Mouse (Mus musculus): ENCODE measurements around the gene 6330409D20Rik. TPM values are rescaled to one million over a fixed set of nuclear protein-coding genes. Genes with fewer than 3 reads are reported as not detected.

6330409D20Rik gene
- 0.38 and 0.75 TPM in 2 replicates for polyA plus RNA-seq (2014; fragmentation: Nextera tagmentation; extraction: Ambion mirVana)

- H3K4me1 ChIP-seq (replicated peaks; ENCODE audit: control insufficient read depth, insufficient read depth, low read length), result peaks cover 13% of the 10 kb centered on the region
- peak within 1 kb of the TSS; percentile 38 for H3K9ac ChIP-seq (ENCODE audit: low read length)
- H3K36me3 ChIP-seq (ENCODE audit: control insufficient read depth, insufficient read depth, low read length), result peaks cover 17% of the 10 kb centered on the region
- no peak within 1 kb of the TSS; the same call in 1 of the 2 replicates for H3K27ac ChIP-seq (ENCODE audit: low read depth)
- 5% methylated on average over 11 of the region's 11 CpGs for WGBS
- peaks cover 23% of the 10 kb centered on the region for H3K27me3 ChIP-seq (replicated peaks; ENCODE audit: control insufficient read depth, insufficient read depth, low read length)
- DNase-seq (ENCODE audit: low spot score) (no peak), ATAC-seq (replicated peaks; ENCODE audit: low FRiP score, low TSS enrichment, low read depth) (0 out of 2 replicates have a peak, but pooled peaks have one; percentile 2)
- H3K9me3 ChIP-seq (ENCODE audit: control insufficient read depth, low read length), result no peaks in the 10 kb centered on the region
- peak within 1 kb of the TSS; percentile 86 for H3K4me2 ChIP-seq (ENCODE audit: low read length)
- peak within 1 kb of the TSS; percentile 46 for H3K4me3 ChIP-seq (ENCODE audit: low read depth, low read length)
These were observed at the start of gene 6330409D20Rik for GRCm38 (mm10) chr2:32740916-32741272. Gene 6330409D20Rik, minus strand, starts transcription at chr2:32741016.

GRCm38 (mm10) chr2:32788581-32788980 is 47.8 kb upstream of the 6330409D20Rik start:
- Histone ChIP-seq H3K27me3 (replicated peaks; ENCODE audit: control insufficient read depth, insufficient read depth, low read length) (no peaks in the 10 kb centered on the region), H3K36me3 (ENCODE audit: control insufficient read depth, insufficient read depth, low read length) (peaks cover 10% of the 10 kb centered on the region; the same call in 1 of the 2 replicates), H3K9ac (ENCODE audit: low read length) (no peak overlapping the region), H3K4me1 (replicated peaks; ENCODE audit: control insufficient read depth, insufficient read depth, low read length) (no peaks in the 10 kb centered on the region), H3K27ac (ENCODE audit: low read depth) (no peak overlapping the region), H3K4me2 (ENCODE audit: low read length) (no peak overlapping the region), H3K9me3 (ENCODE audit: control insufficient read depth, low read length) (no peaks in the 10 kb centered on the region), H3K4me3 (ENCODE audit: low read depth, low read length) (no peak overlapping the region)
- 35% methylated on average over 2 of the region's 2 CpGs for WGBS
- DNase-seq (ENCODE audit: low spot score) (no peak), ATAC-seq (replicated peaks; ENCODE audit: low FRiP score, low TSS enrichment, low read depth) (no peak)

- Histone ChIP-seq H3K36me3 (ENCODE audit: control insufficient read depth, insufficient read depth, low read length) (peaks cover 4% of the 10 kb centered on the region; the same call in 1 of the 2 replicates), H3K9ac (ENCODE audit: low read length) (no peak overlapping the region), H3K27me3 (replicated peaks; ENCODE audit: control insufficient read depth, insufficient read depth, low read length) (no peaks in the 10 kb centered on the region), H3K27ac (ENCODE audit: low read depth) (no peak overlapping the region), H3K9me3 (ENCODE audit: control insufficient read depth, low read length) (no peaks in the 10 kb centered on the region), H3K4me3 (ENCODE audit: low read depth, low read length) (no peak overlapping the region), H3K4me1 (replicated peaks; ENCODE audit: control insufficient read depth, insufficient read depth, low read length) (no peaks in the 10 kb centered on the region), H3K4me2 (ENCODE audit: low read length) (no peak overlapping the region)
- WGBS, result 63% methylated on average over 6 of the region's 6 CpGs
- ATAC-seq (replicated peaks; ENCODE audit: low FRiP score, low TSS enrichment, low read depth) (no peak), DNase-seq (ENCODE audit: low spot score) (no peak)
These were observed 46.4 kb upstream of the 6330409D20Rik start for GRCm38 (mm10) chr2:32787176-32787575.

- Histone ChIP-seq H3K4me3 (ENCODE audit: low read depth, low read length) (no peak within 1 kb of the TSS), H3K9ac (ENCODE audit: low read length) (no peak within 1 kb of the TSS), H3K27ac (ENCODE audit: low read depth) (no peak within 1 kb of the TSS), H3K36me3 (ENCODE audit: control insufficient read depth, insufficient read depth, low read length) (no peaks in the 10 kb centered on the region), H3K9me3 (ENCODE audit: control insufficient read depth, low read length) (no peaks in the 10 kb centered on the region), H3K27me3 (replicated peaks; ENCODE audit: control insufficient read depth, insufficient read depth, low read length) (no peaks in the 10 kb centered on the region), H3K4me1 (replicated peaks; ENCODE audit: control insufficient read depth, insufficient read depth, low read length) (no peaks in the 10 kb centered on the region), H3K4me2 (ENCODE audit: low read length) (no peak within 1 kb of the TSS)
- 59% methylated on average over 4 of the region's 4 CpGs for WGBS
- ATAC-seq (replicated peaks; ENCODE audit: low FRiP score, low TSS enrichment, low read depth), result no peak
- no peak for DNase-seq (ENCODE audit: low spot score)
These were observed 43.3 kb upstream of the 6330409D20Rik start, which contains the start of gene Cfap157 for GRCm38 (mm10) chr2:32784048-32784681. Gene Cfap157, minus strand, starts transcription at chr2:32784428.

- H3K4me2 ChIP-seq (ENCODE audit: low read length), result no peak overlapping the region
- no peak overlapping the region for H3K4me3 ChIP-seq (ENCODE audit: low read depth, low read length)
- H3K27me3 ChIP-seq (replicated peaks; ENCODE audit: control insufficient read depth, insufficient read depth, low read length), result no peaks in the 10 kb centered on the region
- no peak overlapping the region for H3K27ac ChIP-seq (ENCODE audit: low read depth)
- ATAC-seq (replicated peaks; ENCODE audit: low FRiP score, low TSS enrichment, low read depth) (no peak), DNase-seq (ENCODE audit: low spot score) (no peak)
- no peak overlapping the region for H3K9ac ChIP-seq (ENCODE audit: low read length)
- WGBS, result 76% methylated on average over 6 of the region's 6 CpGs
- no peaks in the 10 kb centered on the region for H3K4me1 ChIP-seq (replicated peaks; ENCODE audit: control insufficient read depth, insufficient read depth, low read length)
- no peaks in the 10 kb centered on the region for H3K9me3 ChIP-seq (ENCODE audit: control insufficient read depth, low read length)
- no peaks in the 10 kb centered on the region for H3K36me3 ChIP-seq (ENCODE audit: control insufficient read depth, insufficient read depth, low read length)
These were observed 40.9 kb upstream of the 6330409D20Rik start for GRCm38 (mm10) chr2:32781710-32782109.

- no peak overlapping the region for H3K4me3 ChIP-seq (ENCODE audit: low read depth, low read length)
- no peaks in the 10 kb centered on the region for H3K9me3 ChIP-seq (ENCODE audit: control insufficient read depth, low read length)
- no peak overlapping the region for H3K4me2 ChIP-seq (ENCODE audit: low read length)
- H3K27me3 ChIP-seq (replicated peaks; ENCODE audit: control insufficient read depth, insufficient read depth, low read length), result no peaks in the 10 kb centered on the region
- no peaks in the 10 kb centered on the region for H3K36me3 ChIP-seq (ENCODE audit: control insufficient read depth, insufficient read depth, low read length)
- peaks cover 11% of the 10 kb centered on the region for H3K4me1 ChIP-seq (replicated peaks; ENCODE audit: control insufficient read depth, insufficient read depth, low read length)
- DNase-seq (ENCODE audit: low spot score) (no peak), ATAC-seq (replicated peaks; ENCODE audit: low FRiP score, low TSS enrichment, low read depth) (no peak)
- WGBS, result 90% methylated on average over 6 of the region's 6 CpGs
- no peak overlapping the region for H3K9ac ChIP-seq (ENCODE audit: low read length)
- H3K27ac ChIP-seq (ENCODE audit: low read depth), result no peak overlapping the region
These were observed 38.9 kb upstream of the 6330409D20Rik start for GRCm38 (mm10) chr2:32779714-32780113.

- no peak for ATAC-seq (replicated peaks; ENCODE audit: low FRiP score, low TSS enrichment, low read depth)
- no peaks in the 10 kb centered on the region for H3K36me3 ChIP-seq (ENCODE audit: control insufficient read depth, insufficient read depth, low read length)
- no peak overlapping the region for H3K27ac ChIP-seq (ENCODE audit: low read depth)
- H3K4me1 ChIP-seq (replicated peaks; ENCODE audit: control insufficient read depth, insufficient read depth, low read length), result peaks cover 11% of the 10 kb centered on the region
- H3K27me3 ChIP-seq (replicated peaks; ENCODE audit: control insufficient read depth, insufficient read depth, low read length), result no peaks in the 10 kb centered on the region
- DNase-seq (ENCODE audit: low spot score), result peak; percentile 84
- no peak overlapping the region for H3K4me3 ChIP-seq (ENCODE audit: low read depth, low read length)
- no peak overlapping the region for H3K9ac ChIP-seq (ENCODE audit: low read length)
- 9% methylated on average over 8 of the region's 8 CpGs for WGBS
- H3K4me2 ChIP-seq (ENCODE audit: low read length), result no peak overlapping the region
- H3K9me3 ChIP-seq (ENCODE audit: control insufficient read depth, low read length), result no peaks in the 10 kb centered on the region
These were observed 38.3 kb upstream of the 6330409D20Rik start for GRCm38 (mm10) chr2:32779131-32779530.

- peaks cover 11% of the 10 kb centered on the region for H3K4me1 ChIP-seq (replicated peaks; ENCODE audit: control insufficient read depth, insufficient read depth, low read length)
- ATAC-seq (replicated peaks; ENCODE audit: low FRiP score, low TSS enrichment, low read depth) (no peak), DNase-seq (ENCODE audit: low spot score) (no peak)
- no peak overlapping the region for H3K4me3 ChIP-seq (ENCODE audit: low read depth, low read length)
- H3K27me3 ChIP-seq (replicated peaks; ENCODE audit: control insufficient read depth, insufficient read depth, low read length), result no peaks in the 10 kb centered on the region
- 91% methylated on average over 6 of the region's 6 CpGs for WGBS
- H3K36me3 ChIP-seq (ENCODE audit: control insufficient read depth, insufficient read depth, low read length), result no peaks in the 10 kb centered on the region
- no peak overlapping the region for H3K27ac ChIP-seq (ENCODE audit: low read depth)
- H3K9me3 ChIP-seq (ENCODE audit: control insufficient read depth, low read length), result no peaks in the 10 kb centered on the region
- no peak overlapping the region for H3K4me2 ChIP-seq (ENCODE audit: low read length)
- no peak overlapping the region for H3K9ac ChIP-seq (ENCODE audit: low read length)
These were observed 37.3 kb upstream of the 6330409D20Rik start for GRCm38 (mm10) chr2:32778081-32778480.

- Histone ChIP-seq H3K9ac (ENCODE audit: low read length) (peak overlapping the region; percentile 42), H3K4me3 (ENCODE audit: low read depth, low read length) (peak overlapping the region; percentile 63), H3K36me3 (ENCODE audit: control insufficient read depth, insufficient read depth, low read length) (no peaks in the 10 kb centered on the region), H3K4me2 (ENCODE audit: low read length) (peak overlapping the region; percentile 82), H3K4me1 (replicated peaks; ENCODE audit: control insufficient read depth, insufficient read depth, low read length) (peaks cover 11% of the 10 kb centered on the region), H3K27ac (ENCODE audit: low read depth) (no peak overlapping the region), H3K9me3 (ENCODE audit: control insufficient read depth, low read length) (no peaks in the 10 kb centered on the region), H3K27me3 (replicated peaks; ENCODE audit: control insufficient read depth, insufficient read depth, low read length) (no peaks in the 10 kb centered on the region)
- DNase-seq (ENCODE audit: low spot score) (no peak), ATAC-seq (replicated peaks; ENCODE audit: low FRiP score, low TSS enrichment, low read depth) (no peak)
- WGBS, result 25% methylated on average over 22 of the region's 22 CpGs
These were observed 35.4 kb upstream of the 6330409D20Rik start for GRCm38 (mm10) chr2:32776192-32776591.
